Mouse (Mus musculus): ENCODE results near the gene Tgm2.

DNA sequence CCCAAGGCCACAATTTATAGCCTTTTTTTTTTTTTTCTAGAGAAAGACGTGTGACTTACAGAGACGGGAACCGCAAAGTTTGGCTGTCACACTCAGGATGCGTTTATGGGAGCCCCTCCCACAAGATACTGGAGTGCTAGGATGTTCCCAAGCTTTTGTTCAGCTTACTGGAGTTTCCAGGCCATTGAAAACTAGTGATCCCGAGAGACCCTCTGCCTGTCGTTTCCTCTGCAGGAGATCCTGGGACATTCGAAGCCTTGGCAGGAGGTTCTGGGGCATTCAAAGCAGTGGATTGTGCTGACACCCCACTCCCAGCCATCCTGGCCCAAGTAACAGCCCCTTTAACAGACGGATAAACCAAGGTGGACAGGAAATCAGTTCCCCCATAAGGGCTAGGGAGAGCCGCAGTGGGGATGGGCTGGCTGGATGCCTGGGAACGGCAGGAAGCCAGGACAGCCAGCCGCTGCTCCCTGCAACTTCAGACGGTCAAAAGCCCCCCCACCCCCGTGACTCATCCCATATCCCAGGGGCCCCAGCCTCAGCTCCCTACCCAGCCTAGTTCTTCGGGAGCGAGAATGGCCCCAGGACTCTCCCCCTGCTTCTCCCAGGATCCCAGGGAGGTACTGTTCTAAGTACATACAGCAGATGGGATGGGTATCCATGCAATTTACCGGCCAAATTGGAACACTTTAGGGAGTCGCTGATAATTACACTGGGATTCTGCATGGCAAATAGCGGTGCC is 33.3 kb upstream of the Tgm2 start:
- TF ChIP-seq HCFC1 (IDR thresholded peaks at IDR 0.05; ENCODE audit: borderline replicate concordance, insufficient read depth, low read length) (no peak), ZC3H11A (IDR thresholded peaks at IDR 0.05; ENCODE audit: borderline replicate concordance, low read depth, low read length) (no peak)
